Mouse (Mus musculus): Measurements from ENCODE around the gene Clmn. TPM values are rescaled to one million over a fixed set of nuclear protein-coding genes. Genes with fewer than 3 reads are reported as not detected.
"Not testable (repeated sequence)": the region's sequence is repeated elsewhere in the genome, so short reads cannot be mapped to it uniquely, and the experiment has no call there.

The Clmn gene
- total RNA-seq, 2 experiments from 2014 or later: 2.7 to 3.5 TPM

DNA sequence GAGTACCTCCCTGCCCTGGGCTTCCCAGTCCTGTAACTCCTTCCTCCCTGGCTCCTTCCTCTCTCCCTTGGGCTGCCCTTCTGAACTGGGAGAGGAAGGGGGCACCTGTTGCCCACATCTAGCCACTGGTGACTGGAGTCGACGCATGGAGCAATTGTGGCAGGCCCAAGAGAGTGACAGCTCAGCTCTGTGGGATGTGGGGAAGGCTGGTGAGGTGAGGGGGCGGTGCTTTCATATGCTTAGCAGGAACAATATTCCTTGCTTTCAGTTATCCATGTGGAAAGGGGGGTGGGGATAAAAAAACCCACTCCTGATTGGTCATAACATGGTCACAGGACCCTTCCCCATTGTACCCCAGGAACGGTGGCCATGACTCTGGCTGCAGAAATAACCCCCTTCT, 19.9 kb downstream of the Clmn start:
- no peak for DNase-seq
- intact Hi-C loops (cut with DNase I): no loop called here

DNA sequence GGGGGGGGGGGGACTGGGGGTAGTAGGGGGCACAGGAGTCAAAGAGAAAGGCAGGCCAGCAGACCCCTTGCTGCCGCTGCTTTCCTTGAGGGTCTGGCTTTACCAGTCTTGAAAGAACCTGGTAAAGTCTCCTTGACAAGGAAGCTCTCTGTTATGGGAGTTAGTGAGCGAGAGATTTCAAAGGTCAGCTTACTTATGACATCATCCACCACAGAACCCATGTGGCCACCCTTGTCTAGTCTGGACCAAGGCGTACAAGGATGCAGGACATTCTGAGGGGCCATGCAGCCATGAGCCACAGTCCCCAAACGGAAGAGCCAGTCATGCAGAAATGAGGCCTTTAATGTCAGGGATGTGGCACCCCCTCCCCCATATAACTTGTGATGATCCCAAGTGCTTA, 20.6 kb downstream of the Clmn start:
- no peak for DNase-seq
- intact Hi-C loops (cut with DNase I): no loop called here

DNA sequence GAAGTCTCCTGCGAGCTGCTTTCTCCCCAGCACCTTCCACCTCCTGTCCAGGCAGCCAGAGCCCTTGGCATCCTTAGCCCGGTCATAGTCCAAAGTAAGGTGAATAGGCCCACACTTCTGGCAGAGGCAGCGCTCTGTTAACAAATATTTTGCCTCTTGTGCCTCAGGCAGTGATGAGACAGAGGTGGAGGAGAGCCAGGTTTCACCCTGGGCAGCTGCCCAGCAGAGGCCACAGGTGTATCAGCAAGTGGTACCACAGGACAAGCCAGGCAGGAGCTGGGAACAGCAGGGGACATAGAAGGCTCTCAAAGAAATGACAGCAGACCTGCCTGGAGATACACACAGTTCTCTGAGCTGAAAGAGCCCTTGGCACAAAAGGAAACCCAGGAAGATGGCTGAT, 23.6 kb downstream of the Clmn start:
- intact Hi-C loops (cut with DNase I): no loop called here
- no peak for DNase-seq

DNA sequence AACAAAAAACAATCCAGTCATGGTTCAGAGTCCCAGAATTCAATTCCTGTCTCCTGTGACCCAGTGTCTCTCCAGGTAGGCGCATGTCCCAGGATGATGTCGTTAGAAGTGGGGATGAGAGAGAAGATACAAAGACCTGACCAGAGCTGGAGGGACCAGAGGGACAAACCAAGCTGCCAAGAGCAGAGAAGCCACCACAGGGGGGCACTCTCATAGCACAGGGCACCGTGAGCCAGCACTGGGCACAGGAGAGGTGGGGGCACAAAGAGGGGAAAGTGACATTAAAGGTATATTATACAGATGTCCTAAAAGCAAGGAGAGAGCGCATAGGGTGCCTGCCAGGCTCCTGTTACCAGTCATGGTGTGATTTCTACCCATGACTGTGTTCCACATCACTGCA, 25.9 kb downstream of the Clmn start:
- intact Hi-C loops (cut with DNase I): loop anchor here (2.0 kb wide), 1 partner anchor 100 kb away; no protein-coding TSS in a partner anchor
- DNase-seq: peak; percentile 26 to 38

DNA sequence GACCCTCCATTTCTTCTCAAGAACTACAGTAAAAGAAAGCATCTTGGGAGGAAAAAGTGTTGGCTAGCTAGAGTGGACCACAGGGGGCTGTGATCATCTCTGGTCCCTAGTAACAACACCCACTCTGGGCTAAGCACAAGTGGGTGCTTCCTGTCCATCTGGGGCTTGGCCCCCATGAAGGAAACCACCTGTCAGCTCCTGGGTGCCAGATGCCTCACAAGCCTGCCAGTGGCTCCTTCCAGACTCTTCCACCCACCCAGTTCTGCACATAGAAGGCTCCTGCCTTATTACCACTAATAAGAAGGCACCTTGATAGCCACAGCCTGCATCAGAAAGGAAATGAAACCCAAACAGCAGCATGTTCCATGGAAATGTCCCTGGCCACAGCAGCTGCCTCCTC, 26.4 kb downstream of the Clmn start:
- intact Hi-C loops (cut with DNase I): loop anchor here (2.0 kb wide), 1 partner anchor 100 kb away; no protein-coding TSS in a partner anchor
- no peak for DNase-seq

DNA sequence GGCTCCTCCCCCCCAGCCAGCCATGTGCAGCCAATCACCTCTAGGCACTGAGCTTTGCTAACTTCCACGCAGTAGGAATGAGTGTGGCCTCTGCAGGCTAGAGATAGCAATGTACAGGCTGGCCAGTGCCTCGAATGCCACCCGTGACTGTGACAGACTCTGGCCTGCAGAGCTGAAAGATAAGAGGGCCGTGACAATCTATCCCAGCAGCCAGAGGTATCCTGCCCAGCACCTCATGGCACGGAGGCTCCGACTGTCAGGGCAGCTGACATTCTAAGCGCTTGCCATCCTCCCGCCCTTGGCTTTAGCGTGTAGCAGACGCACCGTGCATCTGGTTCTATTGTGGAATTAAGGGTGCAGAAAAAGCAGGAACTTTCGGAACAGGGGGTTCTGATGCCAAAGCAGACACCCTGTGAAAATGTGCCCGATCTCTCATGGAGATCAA, 26.9 kb downstream of the Clmn start:
- no peak for DNase-seq
- intact Hi-C loops (cut with DNase I): loop anchor here (2.0 kb wide), 1 partner anchor 101 kb away; no protein-coding TSS in a partner anchor

DNA sequence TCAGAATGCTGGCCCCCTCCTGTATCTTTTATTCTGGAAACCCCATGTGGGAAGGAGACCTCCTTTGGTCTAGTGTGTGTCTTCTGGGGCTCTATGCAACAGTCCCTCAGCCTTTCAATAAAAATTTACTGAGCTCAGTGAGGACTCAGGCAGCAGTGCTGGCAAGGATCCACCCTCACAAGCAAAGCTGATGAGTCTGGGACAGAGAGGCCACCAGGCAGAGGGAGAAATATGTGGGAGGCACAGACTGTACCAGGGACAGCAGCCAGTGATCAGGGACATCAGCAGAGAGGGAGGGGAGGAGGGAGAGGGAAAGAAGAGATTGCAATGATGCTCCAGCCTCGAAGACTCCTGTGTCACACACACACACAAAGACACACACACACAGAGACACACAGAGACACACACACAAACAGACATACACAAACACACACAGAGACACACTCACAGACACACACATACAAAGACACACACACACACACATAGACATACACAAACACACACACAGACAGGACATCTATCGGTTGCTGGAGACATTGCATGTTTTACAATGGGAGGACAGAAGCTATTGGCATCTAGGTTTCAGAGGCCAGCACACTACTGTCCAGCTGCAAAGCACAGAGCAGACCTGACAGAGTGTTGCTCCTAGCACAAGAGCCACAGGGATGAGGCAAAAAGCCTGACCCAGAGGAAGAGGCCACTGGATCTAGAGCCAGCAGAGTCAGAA, 27.6 kb downstream of the Clmn start:
- DNase-seq: peak in 1 of 2 experiments; percentile 26
- intact Hi-C loops (cut with DNase I): no loop called here

DNA sequence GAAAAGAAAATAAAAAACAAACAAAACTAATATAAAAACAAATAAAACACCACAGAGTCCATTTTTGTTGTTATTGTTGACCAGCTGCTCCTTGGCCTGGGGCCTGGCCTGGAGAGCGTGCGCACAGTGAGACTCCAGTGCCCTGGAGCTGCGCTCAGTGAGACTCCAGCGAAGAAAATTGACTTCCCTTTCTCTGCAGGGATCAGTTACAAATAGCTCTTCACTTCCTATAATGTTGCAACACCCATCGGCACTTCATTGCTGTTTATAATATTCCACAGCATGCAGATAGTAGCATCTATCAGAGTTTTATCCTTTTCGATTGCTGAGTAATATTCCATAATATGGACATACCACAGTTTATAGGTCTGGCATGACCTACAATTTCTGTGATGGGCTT, 28.6 kb downstream of the Clmn start:
- DNase-seq: no peak
- intact Hi-C loops (cut with DNase I): no loop called here

DNA sequence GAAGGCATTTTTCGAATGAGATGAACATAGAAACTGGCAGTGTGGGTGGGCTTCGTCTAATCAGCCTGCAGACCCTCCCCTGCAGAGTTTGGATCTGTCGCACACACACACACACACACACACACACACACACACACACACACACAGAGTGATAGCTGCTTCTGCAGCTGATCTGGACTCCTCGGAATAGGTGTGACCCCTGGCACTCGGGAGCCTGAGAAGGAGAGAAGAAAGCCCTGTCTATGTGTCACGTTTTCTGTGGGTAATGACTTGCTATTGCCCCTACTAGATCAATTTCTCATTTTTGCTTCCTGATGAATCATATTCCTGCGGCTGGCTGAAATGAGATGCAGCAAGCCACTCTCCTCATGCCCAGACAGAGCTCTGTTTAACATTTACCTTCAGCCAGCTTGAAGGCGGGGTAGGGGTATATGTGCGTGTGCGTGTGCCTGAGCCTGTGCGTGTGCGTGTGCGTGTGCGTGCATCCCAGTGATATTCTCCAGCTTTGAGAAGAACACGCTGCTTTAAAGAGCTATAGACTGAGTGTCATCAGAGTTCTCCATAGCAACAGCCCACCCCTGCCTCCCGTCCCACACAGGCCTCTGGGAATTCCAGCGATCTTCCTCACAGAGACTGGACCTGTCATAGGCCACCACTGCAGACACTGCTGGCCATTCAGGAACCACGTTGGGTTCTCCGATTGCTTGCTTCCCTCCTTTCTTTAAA, 29.3 kb downstream of the Clmn start:
- intact Hi-C loops (cut with DNase I): no loop called here
- no peak for DNase-seq

DNA sequence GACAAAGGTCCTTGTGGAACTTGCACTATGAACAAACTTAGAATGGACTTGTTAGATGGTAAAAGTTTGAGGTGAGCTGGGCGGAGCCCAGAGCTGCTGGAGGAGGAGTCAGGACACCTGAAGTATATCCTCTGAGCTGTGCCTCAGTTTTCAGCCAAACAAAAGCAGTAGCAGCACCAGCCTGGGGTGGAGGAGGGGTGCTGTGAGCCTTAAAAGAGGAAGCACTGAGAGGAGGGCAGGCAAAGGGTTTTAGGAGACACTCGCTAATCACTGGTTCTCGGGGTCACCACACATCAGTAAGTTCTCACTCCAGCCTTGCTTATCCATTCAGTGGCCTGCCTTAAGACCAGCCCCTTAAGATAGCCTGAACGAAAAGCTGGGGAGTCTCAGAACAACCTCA, 30.1 kb downstream of the Clmn start:
- intact Hi-C loops (cut with DNase I): no loop called here

DNA sequence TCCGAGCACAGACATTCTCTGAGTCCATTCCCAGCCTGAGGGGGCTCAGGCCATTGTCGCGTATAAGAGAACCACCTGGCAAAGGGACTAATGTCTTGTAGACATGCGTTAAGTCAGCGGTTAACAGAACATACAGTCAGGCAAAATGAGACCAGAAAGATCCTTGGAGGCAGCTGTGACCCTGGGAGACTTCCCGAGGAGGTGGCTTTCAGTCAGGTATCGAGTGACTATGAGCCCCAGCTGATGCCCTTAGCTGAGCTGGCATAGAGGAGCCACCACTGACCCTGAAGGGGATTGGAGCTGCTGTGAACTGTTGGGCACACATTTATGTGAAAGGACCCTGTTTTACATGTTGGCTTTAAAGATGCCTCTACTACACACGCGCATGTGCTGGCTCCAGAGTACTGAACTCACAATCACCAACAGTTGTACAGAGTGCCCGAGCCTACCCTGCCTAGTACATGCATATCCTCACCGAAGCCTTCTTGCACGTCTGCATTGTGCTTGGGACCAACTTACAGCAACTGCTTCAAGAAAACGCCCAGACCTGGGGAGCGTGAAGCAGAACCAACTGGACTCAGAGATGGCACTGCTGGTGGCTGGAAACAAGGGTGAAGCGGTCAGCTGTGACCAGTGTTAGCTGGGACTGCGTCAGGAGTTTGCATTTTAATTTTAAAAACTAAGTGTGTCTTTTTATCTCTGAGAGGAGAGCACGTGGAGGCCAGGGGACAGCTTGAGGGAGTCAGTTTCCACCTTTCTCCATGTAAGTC, 34.0 kb downstream of the Clmn start:
- intact Hi-C loops (cut with DNase I): no loop called here
- DNase-seq: no peak

More for the DNA sequence above, 30.1 kb downstream of the Clmn start:
- DNase-seq: no peak

DNA sequence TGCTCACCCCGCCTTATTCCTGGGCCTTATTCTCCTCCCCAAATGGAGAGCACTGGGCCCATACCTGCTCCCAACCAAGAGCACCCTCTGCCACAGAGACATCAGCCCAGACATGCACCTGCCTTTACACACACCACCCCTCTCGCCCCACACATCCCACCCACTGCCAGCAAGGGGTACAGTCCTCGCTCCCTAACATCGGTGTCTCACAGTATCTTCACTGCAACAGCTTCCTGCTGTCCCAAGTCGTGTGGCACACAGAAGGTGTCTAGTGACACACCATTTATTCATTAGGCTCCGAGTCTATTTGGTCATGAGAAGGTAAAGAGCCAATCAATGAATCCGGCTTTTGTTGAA, 34.6 kb downstream of the Clmn start:
- no peak for DNase-seq
- intact Hi-C loops (cut with DNase I): no loop called here

DNA sequence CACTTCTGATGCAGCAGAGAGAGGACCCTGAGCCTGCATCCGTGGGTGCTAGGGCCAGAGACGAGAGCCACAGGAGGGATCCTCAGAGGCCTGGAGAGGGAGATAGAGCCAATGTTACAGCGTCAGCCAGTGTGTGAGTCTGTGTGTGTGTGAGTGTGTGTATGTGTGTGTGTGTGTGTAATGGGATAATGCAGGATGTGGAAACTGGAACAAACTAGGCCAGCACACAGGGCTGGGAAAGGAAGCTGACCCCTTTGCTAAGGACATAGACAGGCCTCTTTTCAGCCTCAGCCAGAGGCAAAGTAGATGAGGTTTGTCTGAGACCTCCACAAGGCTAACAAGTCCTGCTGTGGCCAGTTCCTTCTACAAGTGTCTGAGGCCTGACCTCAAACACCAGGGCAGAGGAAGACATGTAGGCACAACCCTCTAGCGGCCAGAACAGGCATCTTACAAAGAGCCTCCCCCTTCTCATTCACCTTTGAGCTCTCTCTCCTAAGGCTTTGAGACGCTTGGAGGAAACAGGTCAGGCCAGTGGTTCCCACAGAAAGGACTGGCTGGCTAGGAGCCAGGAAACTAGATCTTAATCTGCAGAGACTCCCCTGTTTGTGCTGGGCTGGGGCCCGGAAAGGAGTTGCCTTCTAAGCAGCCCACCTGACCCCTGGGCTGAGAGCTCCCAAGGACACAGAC, 35.1 kb downstream of the Clmn start:
- DNase-seq: peak; percentile 71 to 73
- intact Hi-C loops (cut with DNase I): no loop called here

DNA sequence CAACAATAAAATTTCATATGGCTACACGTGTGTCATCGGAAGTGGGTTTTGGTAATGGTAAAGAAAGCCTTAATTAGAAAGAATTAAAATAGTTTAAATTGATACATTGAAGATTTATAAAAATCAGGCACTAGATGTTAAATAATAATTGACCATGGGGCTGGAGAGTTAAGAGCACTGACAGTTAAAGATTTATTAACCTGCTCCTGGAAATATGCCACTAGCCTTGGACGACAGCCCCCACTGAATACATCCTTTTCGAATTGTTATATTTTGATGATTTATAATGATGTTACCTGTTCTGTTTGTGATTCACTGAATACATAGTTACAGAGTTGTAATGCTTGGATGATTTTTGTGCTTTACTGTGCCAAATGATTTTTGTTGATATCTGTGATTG, 35.9 kb downstream of the Clmn start:
- intact Hi-C loops (cut with DNase I); DNase-seq: not testable (repeated sequence)

DNA sequence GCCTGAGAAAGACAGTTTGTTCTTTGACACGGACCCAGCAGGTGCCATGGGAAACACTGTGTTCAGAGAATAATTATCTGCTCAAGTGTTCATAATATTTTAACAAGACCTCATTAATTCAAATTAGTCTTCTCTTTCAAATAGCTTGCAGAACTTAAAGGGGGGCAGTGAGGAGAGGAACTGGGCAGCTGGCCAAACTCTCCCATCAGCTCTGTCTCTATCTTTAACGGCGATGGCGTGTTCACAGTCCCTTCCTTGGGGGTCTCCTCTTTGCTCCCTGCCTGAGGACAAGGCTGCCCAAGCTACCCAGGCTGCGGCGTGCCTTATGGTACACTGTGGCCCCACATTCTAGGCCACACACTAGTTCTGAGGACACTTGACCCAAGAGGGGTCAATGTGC, 37.2 kb downstream of the Clmn start:
- intact Hi-C loops (cut with DNase I): no loop called here
- no peak for DNase-seq

DNA sequence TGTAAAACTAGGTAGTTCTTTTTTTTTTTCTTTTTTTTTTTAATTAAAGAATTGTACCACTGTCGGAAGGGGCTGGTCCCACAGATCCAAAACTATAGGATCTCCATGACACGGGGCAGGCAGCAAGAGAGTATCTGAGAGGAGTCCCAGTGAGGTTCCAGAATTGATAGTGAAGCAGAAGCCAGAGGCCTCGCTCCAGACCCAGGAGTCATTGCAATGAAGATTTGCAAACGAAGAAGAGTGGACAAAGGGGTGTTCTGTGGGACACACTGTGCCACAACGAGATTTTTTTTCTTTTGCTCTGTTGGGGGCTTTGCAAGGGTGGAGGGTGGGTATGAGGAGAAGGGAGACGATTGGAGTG, 40.0 kb downstream of the Clmn start:
- no peak for DNase-seq
- intact Hi-C loops (cut with DNase I): loop anchor here (5.0 kb wide), 1 partner anchor 58 kb away; no protein-coding TSS in a partner anchor

DNA sequence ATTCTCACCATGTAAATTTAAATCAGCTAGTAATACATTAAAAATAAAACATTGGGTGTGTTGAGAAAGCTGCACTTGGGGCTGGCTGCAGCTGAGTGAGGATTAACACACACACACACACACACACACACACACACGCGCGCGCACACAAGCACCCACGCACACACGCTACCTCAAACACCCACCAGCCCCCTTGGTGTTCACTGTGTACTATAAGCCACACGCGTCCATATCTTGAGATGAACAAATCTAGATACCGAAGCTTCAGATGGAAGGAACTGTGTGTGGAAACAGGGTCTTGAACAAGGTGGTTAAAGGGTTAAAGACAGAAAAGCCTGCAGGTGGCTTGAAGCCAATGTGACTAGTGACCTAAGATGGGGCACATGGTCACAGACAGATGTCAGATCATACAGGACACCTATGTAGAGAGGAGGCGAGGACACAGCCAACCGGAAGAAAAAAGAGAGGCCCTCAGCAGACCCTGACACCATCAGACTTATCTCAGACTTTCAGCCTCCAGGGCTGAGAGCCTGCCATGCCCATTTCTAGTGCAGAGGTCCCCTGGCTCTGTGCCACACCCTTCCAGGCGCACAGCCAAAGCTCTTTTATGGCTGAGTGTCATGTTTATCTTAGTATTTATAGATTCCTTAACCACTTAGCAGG, 40.5 kb downstream of the Clmn start:
- intact Hi-C loops (cut with DNase I): loop anchor here (5.0 kb wide), 1 partner anchor 57 kb away; no protein-coding TSS in a partner anchor
- peak; percentile 78 to 87 for DNase-seq

DNA sequence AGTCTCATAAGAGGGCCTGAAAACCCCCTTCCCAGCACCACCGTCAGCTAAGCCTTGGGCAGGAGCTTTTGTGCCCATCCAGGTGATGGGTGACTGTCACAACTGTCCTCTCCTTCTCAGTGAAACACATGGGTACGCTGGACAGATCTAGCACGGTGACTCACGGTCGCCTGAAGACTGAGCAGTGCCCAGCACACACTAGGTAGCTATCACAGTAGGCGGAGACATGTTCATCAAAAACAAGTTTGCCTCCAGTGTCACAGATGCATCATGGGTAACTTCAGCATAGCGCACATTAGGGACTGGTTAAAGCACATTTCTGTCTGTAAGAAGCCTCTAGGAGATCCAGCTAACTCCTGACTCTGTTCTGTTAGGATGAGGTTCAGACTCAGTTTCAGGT, 41.2 kb downstream of the Clmn start:
- intact Hi-C loops (cut with DNase I): loop anchor here (5.0 kb wide), 1 partner anchor 56 kb away; no protein-coding TSS in a partner anchor
- no peak for DNase-seq

DNA sequence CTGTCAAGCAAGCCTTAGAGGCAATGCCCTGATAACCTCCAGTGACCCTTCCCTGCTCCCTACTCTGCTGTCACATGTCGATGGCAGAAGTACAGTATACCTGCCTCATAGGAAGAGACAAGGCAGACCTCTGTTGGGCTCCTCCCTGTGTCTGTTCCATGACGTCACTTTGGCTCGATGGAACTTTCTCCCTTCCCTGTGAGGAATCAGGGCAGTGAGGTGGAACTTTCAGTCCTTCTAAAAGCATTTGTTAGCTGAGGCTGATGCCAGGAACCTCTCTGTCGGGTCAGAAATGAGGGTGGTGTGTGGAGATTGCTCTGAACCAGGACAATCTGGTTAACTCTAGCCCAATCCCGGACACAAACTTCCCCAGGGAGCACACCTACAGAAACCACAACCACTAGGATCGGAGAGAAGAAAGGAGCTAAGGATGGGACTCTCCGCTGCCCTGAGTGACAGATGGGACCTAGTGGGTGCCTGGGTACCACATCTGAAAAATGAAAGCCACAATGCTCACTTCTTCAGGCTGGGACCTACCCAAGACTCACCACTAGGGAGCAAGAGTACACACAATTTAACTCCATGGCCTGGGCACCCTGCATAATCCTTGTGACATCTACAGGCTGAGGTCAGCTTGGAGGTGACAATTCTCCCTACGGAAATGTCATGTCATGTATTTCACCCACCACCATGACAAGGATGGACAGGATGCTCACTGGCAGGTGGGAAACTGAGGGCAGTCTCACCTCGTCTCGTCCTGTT, 41.9 kb downstream of the Clmn start:
- intact Hi-C loops (cut with DNase I): loop anchor here (5.0 kb wide), 1 partner anchor 56 kb away; no protein-coding TSS in a partner anchor

More for the DNA sequence above, 41.9 kb downstream of the Clmn start:
- no peak for DNase-seq

All from heart, postnatal 14 days (tissue).